Mouse (Mus musculus) kidney, adult 11 months (tissue): ENCODE measurements around the gene Lama5.
"Not testable (repeated sequence)": the region's sequence is repeated elsewhere in the genome, so short reads cannot be mapped to it uniquely, and the experiment has no call there.

Source experiments
- DNase-seq: peaks from one replicate; pipeline ENCODE4 v3.0.0; 2022

Gene Lama5

GRCm38 (mm10) chr2:180196610-180197322 is 28.9 kb downstream of the Lama5 start:
- no peak for DNase-seq

- no peak for DNase-seq
Observed at GRCm38 (mm10) chr2:180187362-180187761, 38.3 kb downstream of the Lama5 start.

- no peak for DNase-seq
Observed at GRCm38 (mm10) chr2:180185686-180186085, 40.0 kb downstream of the Lama5 start.

GRCm38 (mm10) chr2:180184752-180185109 is 40.9 kb downstream of the Lama5 start:
- DNase-seq = no peak

GRCm38 (mm10) chr2:180184011-180184751 is 41.5 kb downstream of the Lama5 start:
- no peak for DNase-seq

GRCm38 (mm10) chr2:180181542-180181941 is 44.1 kb downstream of the Lama5 start:
- no peak for DNase-seq

- no peak for DNase-seq
Observed at GRCm38 (mm10) chr2:180175725-180176124, 49.9 kb downstream of the Lama5 start.

GRCm38 (mm10) chr2:180174121-180174520 is 51.5 kb downstream of the Lama5 start:
- DNase-seq = no peak

GRCm38 (mm10) chr2:180173711-180174110 is 51.9 kb downstream of the Lama5 start:
- DNase-seq = not testable (repeated sequence)

GRCm38 (mm10) chr2:180173163-180173562 is 52.5 kb downstream of the Lama5 start:
- no peak for DNase-seq

- no peak for DNase-seq
Observed at GRCm38 (mm10) chr2:180172152-180172551, 53.5 kb downstream of the Lama5 start.

- DNase-seq = no peak
Observed at GRCm38 (mm10) chr2:180171522-180172070, 54.1 kb downstream of the Lama5 start.

GRCm38 (mm10) chr2:180170806-180171521 is 54.7 kb downstream of the Lama5 start, which contains the start of gene Adrm1:
Gene Adrm1, plus strand, starts transcription at chr2:180171485.
- DNase-seq = peak; percentile 96

GRCm38 (mm10) chr2:180170151-180170805 is 55.4 kb downstream of the Lama5 start:
- DNase-seq = no peak

- DNase-seq = no peak
Observed at GRCm38 (mm10) chr2:180166869-180167268, 58.8 kb downstream of the Lama5 start.

GRCm38 (mm10) chr2:180165855-180166254 is 59.8 kb downstream of the Lama5 start:
- no peak for DNase-seq

- DNase-seq = no peak
Observed at GRCm38 (mm10) chr2:180158627-180159026, 67.0 kb downstream of the Lama5 start.

- DNase-seq = no peak
Observed at GRCm38 (mm10) chr2:180154796-180155195, 70.9 kb downstream of the Lama5 start.

- DNase-seq = no peak
Observed at GRCm38 (mm10) chr2:180148551-180148950, 77.1 kb downstream of the Lama5 start.

GRCm38 (mm10) chr2:180147379-180147778 is 78.3 kb downstream of the Lama5 start:
- DNase-seq = no peak

- no peak for DNase-seq
Observed at GRCm38 (mm10) chr2:180146091-180146490, 79.6 kb downstream of the Lama5 start.

GRCm38 (mm10) chr2:180135414-180135813 is 90.2 kb downstream of the Lama5 start:
- DNase-seq = no peak

- DNase-seq = no peak
Observed at GRCm38 (mm10) chr2:180133911-180134310, 91.7 kb downstream of the Lama5 start.
